Mouse (Mus musculus) bone marrow, adult 2 months (tissue): ENCODE measurements at regions not wholly inside any gene's neighbourhood (a gene's known extent, or its start where the extent isn't known, plus 50 kb on each side); places are given as distances from the start of the nearest gene placed in this dataset.

Experiments
- H3K27ac ChIP-seq: fragments of 200-500 bp; 2 replicates; pipeline ENCODE4 v1.5.1; 2012; ENCODE audit warnings: low read depth, mild to moderate bottlenecking, control low read depth, inconsistent platforms, low read length; ENCODE audit not compliant: control insufficient read depth, poor library complexity, insufficient read depth
- H3K4me1 ChIP-seq: fragments of 200-500 bp; 2 replicates; pipeline ENCODE4 v1.6.1; 2011; ENCODE audit warnings: low read length; ENCODE audit not compliant: control insufficient read depth, insufficient read depth
- H3K4me3 ChIP-seq: fragments of 200-500 bp; replicated peaks from 2 replicates; pipeline ENCODE3; 2011; ENCODE audit warnings: mild to moderate bottlenecking, low read depth, low read length, control low read depth; ENCODE audit not compliant: control insufficient read depth
- CTCF ChIP-seq: fragments of 200-500 bp; IDR thresholded peaks from 2 replicates; pipeline ENCODE4 v1.5.1; 2011; ENCODE audit warnings: low read length, control low read depth; ENCODE audit not compliant: control insufficient read depth, insufficient read depth
- POLR2A ChIP-seq: fragments of 200-500 bp; IDR thresholded peaks from 2 replicates; pipeline ENCODE4 v1.6.1; 2011; ENCODE audit warnings: low read depth, mild to moderate bottlenecking, control low read depth, low read length, borderline replicate concordance; ENCODE audit not compliant: control insufficient read depth
- WGBS: fragments of 180-500 bp; shearing (Covaris S2); methylation state at CpG from one replicate; pipeline ENCODE4 v1.1.7; 2018; 5-methylcytosine and 5-hydroxymethylcytosine counted together

DNA sequence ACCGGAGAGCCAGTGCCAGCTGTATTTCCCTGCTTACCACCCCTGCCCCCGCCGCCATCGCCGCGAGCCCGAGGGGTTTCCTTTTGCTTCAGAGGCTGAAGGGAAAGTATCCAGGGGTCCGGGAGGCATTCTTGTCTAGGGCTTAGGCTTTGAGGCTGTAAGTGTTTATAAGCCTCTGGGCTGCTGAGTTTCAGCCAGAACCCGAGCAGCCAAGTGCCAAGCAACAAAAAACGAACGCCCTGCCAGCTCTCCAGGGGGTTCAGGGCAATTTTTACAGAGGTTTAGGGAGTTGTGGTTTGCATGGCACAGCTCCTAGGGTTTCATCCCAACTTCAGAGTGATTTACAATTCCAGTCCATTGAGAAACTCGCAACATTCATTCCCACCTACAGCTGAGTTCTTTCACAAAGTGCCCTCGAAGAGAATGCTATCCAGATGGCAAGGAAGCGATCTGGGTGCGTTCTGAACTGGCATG lies 109.2 kb upstream of the Parp11 start:
- WGBS: 76% methylated on average over 15 of the region's 15 CpGs
- TF ChIP-seq POLR2A: no peak
- TF ChIP-seq CTCF: no peak
- no peak overlapping the region for H3K27ac ChIP-seq
- H3K4me3 ChIP-seq: no peak overlapping the region
- H3K4me1 ChIP-seq: peaks cover 4% of the 10 kb centered on the region; the same call in 1 of the 2 replicates

GRCm38 (mm10) chr6:127338412-127338811 lies 108.2 kb upstream of the Parp11 start:
- H3K27ac ChIP-seq: no peak overlapping the region
- H3K4me1 ChIP-seq: peaks cover 4% of the 10 kb centered on the region; the same call in 1 of the 2 replicates
- H3K4me3 ChIP-seq: no peak overlapping the region
- WGBS: 16% methylated on average over 6 of the region's 6 CpGs
- TF ChIP-seq CTCF: no peak
- TF ChIP-seq POLR2A: no peak

DNA sequence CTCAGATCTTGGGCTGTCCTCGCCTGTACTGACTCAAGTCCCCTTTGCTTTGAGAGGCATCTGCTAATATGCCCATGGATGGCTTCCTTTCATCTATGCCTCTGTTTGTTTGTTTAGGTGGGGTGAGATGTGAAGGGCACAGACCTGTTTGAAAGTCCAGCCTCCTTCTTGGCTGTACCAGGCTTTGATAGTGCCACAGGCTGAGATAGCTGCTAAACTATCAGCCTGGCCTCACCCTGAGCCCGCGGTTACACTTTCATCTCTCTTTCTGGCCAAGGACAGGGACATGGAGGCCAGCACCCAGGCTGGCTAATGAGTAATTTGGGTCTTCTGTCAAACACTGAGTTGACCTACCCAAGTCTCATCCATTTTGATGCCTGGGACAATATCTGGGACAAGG lies 105.0 kb upstream of the Parp11 start:
- TF ChIP-seq CTCF: no peak
- no peak for TF ChIP-seq POLR2A
- Histone ChIP-seq H3K4me3 (no peak overlapping the region), H3K27ac (no peak overlapping the region), H3K4me1 (no peaks in the 10 kb centered on the region; the same call in 1 of the 2 replicates)
- WGBS: 82% methylated on average over 3 of the region's 3 CpGs

GRCm38 (mm10) chr6:127348770-127349409 lies 97.8 kb upstream of the Parp11 start:
- TF ChIP-seq POLR2A: no peak
- TF ChIP-seq CTCF: no peak
- H3K27ac ChIP-seq: no peak overlapping the region
- H3K4me3 ChIP-seq: no peak overlapping the region
- no peaks in the 10 kb centered on the region; the same call in 1 of the 2 replicates for H3K4me1 ChIP-seq
- 90% methylated on average over 9 of the region's 9 CpGs for WGBS

DNA sequence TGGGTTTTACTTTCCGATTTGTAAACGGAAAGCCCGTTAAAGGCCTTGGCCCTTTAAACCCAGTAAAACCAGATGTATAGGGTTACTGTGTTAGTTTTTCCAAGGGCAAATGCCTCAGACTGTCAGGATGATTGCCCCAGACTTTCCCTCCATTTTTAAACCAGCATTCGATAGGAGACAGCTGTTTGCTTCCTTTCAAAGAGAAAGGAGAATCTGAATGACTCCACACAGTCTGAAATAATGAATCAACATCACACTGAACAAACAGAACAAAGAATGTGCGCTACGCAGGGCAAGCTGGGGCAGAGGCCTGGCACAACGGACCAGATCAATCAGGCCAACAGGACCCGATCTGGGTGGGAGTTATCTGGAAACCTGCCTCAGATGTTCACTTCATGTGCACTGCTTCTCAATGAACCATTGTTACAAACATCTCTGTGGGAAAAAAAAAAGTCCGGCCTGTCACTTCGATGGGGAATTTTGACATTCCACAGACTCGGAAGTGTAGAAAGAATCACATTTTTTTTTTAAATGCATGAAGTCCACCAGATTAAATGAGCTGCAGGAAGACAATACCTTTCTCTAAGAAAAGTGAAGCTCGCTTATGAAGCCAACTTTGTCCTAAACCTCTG lies 97.0 kb upstream of the Parp11 start:
- Histone ChIP-seq H3K4me1 (no peaks in the 10 kb centered on the region; the same call in 1 of the 2 replicates), H3K27ac (no peak overlapping the region), H3K4me3 (no peak overlapping the region)
- WGBS: 85% methylated on average over 12 of the region's 12 CpGs
- TF ChIP-seq CTCF: no peak
- no peak for TF ChIP-seq POLR2A

DNA sequence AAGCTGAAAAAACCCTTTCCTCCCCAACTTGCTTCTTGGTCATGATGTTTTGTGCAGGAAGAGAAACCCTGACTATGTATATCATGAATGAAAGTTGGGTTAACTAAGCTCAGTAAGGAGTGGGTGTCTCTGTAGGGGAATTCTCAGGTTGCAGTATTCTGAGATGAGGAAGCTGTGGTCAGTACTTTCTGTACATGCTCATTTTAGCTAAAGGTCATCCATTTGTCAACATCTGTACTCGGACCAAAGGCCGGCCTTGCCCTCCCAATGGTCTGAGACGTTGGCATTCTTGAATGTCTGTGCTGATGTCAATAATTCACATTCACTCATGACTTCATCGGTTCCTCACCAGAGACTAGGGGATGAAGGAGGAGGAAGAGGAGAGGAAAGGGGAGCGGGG lies 94.9 kb upstream of the Parp11 start:
- Histone ChIP-seq H3K27ac (no peak overlapping the region), H3K4me3 (no peak overlapping the region), H3K4me1 (no peaks in the 10 kb centered on the region)
- WGBS: 59% methylated on average over 5 of the region's 5 CpGs
- TF ChIP-seq POLR2A (no peak), CTCF (no peak)

GRCm38 (mm10) chr6:127355112-127355511 lies 91.5 kb upstream of the Parp11 start:
- TF ChIP-seq POLR2A: no peak
- TF ChIP-seq CTCF: no peak
- 53% methylated on average over 6 of the region's 6 CpGs for WGBS
- Histone ChIP-seq H3K27ac (no peak overlapping the region), H3K4me1 (no peaks in the 10 kb centered on the region), H3K4me3 (no peak overlapping the region)

DNA sequence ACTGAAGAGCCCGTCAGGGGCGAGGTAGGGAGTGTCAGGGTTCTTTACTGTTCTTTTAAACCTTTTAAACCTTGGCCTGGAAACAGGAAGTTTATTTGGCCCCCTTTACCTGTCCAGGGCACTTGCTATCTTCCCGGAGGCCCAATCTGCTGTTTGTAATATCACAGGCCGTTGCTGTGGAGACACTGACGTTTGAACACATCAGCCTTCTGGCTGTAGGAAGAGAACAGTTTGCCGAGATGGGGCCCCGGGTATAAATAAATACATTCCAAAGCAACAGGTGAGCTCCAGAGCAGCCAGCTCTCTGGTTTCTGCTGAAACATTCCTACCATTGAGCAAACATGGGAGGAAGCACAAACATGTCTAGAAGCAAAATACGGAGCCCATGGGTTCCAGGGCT lies 90.2 kb upstream of the Parp11 start:
- Histone ChIP-seq H3K4me3 (no peak overlapping the region), H3K27ac (no peak overlapping the region), H3K4me1 (no peaks in the 10 kb centered on the region)
- 83% methylated on average over 8 of the region's 8 CpGs for WGBS
- TF ChIP-seq CTCF (no peak), POLR2A (no peak)

GRCm38 (mm10) chr6:127358805-127359204 lies 87.8 kb upstream of the Parp11 start:
- WGBS: 68% methylated on average over 5 of the region's 5 CpGs
- no peak overlapping the region for H3K4me3 ChIP-seq
- H3K27ac ChIP-seq: no peak overlapping the region
- no peaks in the 10 kb centered on the region for H3K4me1 ChIP-seq
- no peak for TF ChIP-seq CTCF
- TF ChIP-seq POLR2A: no peak
